Mouse (Mus musculus) spleen, adult 12 weeks (tissue): Measurements from ENCODE around the gene Ppp1r12c.

Source experiments
- DNase-seq: peaks from one replicate; pipeline ENCODE4 v3.0.0; 2022; ENCODE audit warnings: low spot score

Ppp1r12c gene

DNA sequence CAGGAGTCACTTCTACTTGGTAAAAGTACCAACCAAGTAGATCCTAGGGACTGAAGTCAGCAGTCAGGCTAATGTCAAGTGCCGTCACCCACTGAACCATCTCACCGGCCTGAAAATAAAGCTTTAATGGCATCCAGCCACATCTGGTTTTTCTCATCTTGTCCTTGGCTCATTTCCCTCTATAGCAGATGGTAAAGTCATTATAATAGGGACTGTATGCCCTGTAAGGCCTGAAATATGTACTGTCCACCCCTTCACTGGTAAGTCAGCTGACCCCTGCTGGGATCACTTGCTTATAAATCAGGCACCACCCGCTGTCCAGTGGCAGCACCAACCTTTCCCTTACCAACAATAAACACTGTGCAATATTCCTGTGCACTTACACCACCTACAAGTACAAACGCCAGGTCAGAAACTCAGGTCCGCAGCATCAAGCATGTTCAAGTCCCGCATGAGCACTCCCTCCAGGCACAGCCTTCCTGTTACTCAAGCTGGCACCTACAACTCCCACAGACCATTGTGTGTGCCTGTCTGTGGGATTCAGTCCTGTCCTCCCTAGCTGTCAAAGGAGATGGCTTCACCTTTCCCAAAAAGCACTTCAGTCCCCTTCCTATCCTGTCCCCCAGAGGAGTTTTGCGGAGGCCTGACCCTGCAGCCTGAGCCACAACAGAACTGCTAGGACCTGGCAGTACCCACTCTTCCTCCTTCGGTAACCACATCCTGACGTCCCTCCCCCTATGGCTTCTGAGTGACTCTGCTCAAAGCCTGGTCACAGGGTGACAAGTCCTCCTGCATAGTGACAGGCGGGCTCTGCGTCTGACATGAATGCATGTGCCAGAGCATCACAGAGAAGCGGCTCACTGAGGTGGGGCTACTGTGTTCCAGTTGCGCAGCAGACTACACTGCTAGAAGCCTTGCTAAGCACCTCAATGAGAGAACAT lies 8.9 kb downstream of the Ppp1r12c start:
- DNase-seq, result no peak

DNA sequence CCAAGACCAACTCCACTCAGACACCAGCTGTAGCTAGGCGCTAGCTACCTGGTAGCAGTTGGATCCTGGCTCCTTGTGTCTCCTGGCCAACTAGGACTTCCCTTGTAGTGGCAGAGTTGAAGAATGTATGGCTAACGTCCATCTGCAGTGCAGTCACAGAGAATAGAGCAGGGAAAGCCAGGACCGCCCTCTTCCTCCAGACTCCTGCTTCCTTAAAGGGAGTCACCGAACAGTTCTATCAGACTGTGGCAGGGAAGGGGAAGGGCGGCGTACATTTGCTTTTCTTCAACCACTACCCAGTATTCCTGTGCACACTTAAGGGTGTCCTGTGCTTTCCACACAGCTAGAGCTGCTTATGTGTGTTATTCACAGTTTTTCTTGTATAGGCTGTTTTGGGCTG lies 10.2 kb downstream of the Ppp1r12c start:
- no peak for DNase-seq

DNA sequence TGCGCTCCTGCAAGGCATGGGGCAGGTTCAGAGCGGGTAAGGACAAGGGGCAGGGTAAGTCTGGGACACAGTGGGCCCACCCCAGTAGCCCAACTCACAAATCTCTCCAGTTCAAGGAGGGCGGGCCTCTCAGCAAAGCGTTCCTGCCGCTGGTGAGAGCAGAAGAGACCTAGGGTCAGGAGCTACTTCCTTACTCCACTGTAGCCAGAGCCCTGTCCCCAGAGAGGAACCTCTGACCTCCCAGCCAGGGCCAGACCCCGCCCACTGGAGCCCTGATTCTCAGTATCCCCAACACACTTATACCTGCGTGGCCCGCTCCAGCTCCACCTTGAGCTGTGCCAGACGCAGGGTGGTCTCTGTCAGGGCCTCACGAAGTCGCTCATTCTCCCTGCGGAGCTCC lies 19.2 kb downstream of the Ppp1r12c start:
- DNase-seq, result no peak

DNA sequence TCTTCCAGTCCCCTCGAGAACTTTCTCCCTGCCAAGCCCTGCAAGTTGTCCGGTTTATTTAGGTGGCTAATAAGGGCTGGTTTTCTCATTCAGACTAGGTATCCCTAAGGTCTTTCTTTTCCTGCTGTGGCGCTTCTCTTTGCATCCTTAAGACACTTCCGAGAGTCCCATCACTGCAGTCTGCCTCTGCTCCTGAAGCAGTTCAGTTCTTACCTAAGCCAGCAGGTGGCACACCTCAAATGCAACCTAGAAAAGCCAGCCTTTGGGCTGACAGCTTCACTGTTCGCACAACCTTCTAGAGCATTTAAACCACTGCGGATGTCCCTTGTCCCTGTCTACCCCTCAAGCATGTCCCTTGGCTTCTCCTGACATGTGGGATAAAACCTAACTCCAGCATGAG lies 21.8 kb downstream of the Ppp1r12c start:
- DNase-seq, result no peak

DNA sequence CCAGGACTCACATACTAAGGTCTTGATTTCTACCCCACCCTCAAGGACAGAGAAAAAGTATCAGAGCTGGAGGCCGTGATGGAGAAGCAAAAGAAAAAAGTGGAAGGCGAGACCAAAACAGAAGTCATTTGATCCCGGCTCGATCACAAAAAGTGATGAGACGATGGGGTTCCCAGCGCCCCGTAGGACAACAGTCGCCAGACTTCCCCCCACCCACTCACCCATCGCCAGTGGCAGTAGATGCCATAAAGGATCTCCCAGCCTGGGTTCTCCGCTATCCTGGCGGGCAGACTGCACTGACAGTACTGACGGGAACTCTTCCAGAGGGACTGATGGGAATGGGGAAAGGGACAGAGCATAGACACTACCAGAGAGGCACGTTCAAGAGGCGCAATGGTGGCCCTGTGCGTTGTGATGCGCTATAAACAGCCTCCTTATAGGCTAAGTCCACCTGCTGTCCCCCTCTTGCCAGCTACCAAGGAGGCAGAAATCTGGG lies 22.6 kb downstream of the Ppp1r12c start:
- DNase-seq, result no peak

DNA sequence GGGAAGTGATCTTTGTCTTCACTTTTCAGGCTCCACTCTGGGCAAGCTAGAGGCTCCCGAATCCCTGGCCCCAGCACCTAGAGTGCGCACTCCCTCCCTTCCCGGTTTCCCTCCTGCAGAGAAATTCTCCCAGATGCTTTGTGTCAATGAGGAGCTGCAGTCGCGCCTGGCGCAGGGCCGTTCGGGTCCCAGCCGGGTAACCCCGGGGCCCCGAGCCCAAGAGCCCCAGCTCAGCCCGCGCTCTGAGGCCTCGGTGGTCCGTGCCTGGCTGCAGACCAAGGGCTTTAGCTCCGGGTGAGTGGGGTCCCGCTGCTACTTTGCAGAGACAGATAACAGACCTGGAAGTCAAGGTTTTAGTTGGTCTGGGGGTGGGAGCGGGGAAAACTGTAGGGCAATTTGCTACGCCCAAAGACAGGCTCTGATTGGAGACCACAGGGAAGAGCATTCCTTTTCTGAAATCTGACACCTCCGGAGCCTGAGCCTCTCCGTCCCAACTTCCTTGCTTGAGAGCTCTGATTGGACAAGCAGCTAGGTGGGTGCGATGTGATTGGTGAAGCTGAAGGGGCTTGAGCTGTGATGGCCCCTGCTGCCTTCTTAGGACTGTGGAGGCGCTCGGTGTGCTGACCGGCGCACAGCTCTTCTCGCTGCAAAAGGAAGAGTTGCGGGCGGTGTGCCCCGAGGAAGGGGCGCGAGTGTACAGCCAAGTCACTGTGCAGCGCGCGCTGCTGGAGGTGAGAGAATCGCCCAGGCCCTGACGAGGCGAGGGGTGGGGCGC lies 23.3 kb downstream of the Ppp1r12c start:
- no peak for DNase-seq

DNA sequence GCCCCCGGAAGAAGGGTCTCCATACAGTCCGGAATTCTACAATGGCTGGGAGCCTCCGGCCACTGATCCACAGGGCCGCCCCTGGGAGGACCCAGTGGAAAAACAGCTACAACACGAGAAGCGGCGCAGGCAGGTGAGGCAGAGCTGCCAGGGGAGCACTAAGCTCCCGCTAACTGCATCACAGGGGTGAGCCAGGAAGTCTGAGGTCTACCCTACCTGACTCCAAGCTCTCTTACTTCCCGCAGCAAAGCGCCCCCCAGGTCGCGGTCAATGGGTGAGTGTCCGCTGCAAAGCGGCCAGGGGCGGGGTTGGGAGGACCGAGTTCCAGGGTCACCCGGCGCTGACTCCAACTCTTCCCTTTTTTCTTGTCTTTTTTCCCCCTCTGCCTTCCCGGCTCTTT lies 27.5 kb downstream of the Ppp1r12c start:
- no peak for DNase-seq

DNA sequence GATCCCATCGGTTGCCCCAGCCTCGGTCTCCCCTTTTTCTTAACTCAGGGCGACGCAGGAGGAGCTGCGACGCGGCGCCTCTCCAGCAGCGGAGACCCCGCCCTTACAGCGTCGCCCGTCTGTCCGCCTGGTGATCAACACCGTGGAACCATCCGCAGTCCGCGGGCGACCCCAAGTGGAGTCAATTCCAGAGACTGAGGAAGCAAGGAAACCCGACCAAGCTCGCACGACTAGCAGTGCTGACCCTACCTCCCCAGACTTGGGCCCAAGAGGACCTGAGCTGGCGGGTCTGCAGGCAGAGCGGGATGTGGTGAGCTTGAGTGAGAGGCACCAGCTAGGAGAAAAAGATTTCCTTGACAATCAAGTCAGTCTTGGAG lies 30.3 kb downstream of the Ppp1r12c start:
- DNase-seq, result no peak

DNA sequence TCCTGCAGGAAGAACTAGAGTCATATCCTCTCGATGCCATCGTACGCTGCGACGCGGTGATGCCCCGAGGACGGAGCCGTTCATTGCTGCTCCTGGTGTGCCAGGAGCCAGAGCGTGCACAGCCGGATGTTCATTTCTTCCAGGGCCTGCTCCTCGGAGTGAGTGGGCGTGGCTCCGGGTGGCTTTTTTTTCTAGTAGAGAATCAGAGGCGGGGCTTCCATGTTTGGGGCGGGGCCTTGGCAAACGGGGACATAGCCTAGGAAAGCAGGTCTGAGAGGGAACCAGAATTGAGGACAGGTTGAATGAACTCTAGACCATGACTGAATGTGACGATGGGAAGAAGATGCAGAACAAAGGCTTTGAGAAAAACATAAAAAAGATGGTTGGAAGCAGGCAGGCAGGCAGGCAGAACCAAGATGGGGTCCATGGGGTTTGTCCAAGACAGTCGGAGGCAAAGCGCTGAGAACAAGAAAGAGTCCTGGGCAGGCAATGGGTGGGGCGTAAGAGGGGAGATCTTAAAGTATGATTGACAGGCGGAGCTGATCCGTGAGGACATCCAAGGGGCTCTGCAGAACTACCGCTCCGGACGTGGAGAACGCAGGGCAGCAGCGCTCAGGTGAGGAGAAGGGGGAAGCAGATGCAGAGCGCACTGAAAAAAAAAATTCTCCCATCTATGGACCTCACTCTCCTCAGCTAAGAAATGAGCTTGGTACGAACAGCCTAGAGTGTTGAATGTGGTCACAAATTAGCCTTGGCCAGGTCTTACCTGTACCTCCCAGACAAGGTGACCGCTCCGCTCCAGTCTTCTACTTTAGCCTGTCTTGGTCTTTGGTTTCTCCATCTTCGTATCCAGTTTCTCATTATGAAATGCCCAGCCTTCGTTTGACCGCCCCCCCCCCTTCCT lies 31.0 kb downstream of the Ppp1r12c start:
- no peak for DNase-seq

DNA sequence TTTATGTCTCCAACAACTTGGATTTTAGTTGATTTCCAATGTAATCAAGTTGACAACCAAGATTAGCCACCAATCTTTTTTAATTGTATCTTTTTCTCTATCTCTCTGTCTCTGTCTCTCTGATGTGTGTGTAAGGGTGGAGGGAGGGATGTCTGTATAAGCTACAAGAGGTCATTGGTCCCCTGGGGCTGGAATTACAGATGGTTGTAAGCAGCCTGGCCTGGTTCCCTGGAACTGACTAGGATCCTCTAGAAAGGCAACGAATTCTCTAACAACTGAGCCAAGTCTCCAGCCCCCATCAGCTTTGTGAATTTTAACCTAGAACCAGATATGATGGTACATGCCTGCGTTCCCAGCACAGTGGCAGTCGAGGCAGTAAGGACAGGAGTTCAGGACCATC lies 33.7 kb downstream of the Ppp1r12c start:
- no peak for DNase-seq

DNA sequence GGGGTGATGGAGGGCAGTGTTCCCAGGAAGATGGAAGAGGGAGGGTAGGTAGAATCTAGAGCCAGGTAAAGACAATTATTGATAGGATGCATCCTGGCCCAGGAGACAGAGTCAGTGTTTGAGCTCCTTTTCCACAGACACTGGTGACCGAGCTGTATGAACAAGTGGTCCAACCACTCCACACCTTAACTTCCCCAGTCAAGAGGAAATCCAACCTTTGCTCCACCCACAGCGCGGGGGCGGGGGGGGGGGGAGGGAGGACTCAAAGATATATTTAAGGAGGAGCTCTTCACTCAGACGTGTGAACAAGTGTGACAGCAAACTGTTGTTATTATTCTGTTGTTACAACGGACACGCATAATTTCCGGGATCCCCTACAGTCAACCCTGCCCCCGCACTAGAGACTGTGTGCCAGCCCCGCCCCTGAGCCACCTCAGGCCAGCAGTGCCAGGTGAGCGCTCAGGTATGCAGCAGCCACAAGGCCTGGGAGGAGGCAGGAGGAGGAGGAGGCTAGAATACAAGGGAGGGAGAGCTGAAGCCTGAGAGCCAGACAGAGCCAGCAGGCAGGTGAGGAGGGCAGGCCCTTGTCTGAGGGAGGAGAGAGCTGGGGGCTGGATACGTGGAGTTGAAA lies 37.2 kb downstream of the Ppp1r12c start:
- no peak for DNase-seq

DNA sequence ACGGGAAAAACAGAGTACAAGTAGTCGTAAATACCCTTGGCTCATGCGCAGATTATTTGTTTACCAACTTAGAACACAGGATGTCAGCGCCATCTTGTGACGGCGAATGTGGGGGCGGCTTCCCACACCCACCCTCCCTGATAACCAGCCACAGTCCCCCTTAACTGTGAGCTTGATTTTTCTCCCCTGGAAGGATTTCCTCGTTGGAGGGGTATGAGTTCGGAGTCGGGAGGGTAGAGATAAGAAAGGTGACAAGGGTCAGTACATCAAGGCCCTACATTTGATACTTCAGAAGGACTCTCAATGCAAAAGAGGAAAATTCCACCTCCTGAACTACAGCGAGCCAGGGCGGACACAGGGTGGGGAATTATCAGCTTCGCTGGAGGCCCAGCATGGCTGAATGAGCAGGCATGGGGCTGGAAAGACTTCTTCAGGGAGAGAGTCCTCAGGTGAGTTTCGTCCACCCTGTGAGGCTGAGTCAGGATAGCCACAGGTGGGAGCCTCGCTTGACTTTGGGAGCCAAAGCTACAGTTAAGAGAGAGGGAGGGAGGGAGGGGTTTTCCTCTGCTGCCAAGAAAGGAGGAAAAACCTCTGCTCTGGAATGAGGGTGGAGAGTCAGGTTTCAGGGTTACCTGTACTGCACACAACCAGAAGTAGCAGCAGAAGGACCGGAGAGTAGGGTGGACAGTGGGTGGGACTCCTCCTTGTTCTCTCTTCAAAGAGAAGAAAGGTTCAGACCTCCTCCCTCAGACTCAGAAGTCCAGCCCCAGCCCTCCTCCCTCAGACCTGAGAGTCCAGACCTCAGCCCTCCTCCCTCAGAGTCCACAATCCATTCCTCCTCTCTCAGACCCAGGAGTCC lies 40.7 kb downstream of the Ppp1r12c start, which contains the start of gene Eps8l1:
Gene Eps8l1 (plus strand): TSS at position 99 of the 859 bp plus-strand sequence.
- DNase-seq, result no peak

DNA sequence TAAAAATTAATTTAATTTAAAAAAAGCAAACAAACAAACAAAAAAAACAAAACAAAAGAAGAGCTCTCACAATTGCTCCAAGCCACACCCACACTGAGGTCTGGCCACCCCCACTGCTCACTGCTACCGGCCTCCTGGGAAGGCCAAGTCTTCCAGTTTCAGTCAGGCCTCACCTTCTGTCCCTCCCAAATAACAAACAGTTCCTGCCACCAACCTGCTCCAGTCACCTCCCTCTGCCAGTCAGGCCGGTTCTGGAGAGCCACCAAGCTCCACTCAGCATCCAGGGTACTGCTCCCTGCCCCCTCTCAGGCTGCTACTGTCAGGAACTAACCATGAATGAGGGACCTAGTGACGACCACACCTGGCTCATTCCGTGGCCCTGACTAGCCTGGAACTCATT lies 48.8 kb downstream of the Ppp1r12c start:
- DNase-seq, result no peak

DNA sequence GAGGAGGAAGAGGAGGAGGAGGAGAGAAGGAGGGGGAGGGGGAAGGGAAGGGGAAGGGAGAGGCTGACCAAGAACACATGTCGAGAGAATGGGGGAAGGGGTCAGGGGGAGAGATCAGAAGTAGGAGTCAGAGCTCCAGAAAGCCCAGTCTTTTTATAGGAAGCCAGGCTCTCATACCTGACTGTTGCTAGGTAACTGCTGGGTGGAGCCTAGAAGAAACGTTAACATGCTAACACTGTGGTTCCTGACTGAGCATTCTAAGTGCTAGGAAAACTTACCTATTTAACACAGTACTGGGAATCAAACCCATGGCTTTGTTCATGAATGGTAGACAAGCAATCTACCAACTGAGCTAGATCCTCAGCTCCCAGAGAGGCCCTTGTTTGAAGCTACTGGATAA lies 52.3 kb downstream of the Ppp1r12c start:
- DNase-seq, result no peak

DNA sequence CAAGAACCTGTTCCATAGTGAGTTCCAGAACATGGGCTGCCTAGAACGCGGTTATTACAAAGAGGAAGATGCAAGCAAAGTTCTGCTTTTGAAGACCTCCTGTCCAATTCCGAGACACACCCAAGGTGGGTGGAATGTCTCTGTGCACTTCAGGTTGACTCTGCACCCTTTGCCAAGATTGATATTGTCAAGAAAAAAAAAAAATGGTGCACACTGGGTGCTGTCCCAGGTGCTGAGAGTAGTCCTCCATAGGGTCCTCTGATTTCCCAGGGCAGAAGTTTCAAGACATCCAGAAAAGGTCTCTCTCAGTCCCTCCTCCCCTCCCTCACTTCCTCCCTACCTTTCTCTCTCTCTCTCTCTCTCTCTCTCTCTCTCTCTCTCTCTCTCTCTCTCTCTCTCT lies 53.0 kb downstream of the Ppp1r12c start:
- DNase-seq, result no peak

DNA sequence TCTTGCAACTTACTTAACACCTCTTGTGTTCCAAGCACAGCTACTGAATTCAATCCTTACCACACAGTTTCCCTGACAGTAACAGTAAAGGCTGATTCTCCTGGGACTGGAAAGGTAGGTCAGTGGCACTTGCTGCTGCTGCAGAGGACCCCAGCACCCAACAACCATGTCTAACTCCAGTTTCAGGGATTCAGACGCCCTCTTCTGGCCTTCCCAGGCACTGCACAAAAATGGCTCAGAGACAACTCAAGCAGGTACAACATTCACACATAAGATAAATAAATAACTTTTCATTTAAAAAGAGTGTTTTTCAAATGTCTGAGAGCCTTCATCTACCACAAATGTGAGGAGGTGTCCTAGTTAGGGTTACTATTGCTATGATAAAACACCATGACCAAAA lies 54.3 kb downstream of the Ppp1r12c start:
- DNase-seq, result no peak

DNA sequence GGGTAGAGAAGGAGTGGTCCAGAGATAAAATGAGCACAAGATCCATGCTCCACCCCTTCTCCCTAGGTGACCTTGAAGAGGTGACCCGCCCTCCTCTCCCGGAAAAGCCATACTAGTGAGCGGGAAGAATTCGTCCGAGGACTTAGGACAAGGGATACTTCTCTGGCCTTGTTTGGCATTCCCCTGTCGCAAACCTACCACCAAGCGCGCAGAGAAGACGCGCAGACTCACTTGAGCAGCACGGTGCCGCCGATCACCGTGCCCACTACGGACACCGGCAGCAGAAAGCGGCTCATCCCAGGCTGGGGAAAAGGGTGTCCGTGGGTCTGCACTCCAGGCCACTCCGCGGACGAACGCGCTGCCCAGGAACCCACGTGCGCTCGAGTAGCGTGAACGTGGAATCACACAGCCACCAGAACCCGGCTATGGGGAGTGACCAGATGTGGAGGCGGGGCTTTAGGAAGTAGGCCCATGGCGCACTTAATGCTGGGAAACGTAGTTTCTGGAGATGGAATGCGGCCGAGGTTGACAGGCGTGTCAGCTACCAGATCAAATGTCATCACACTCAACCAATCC lies 56.2 kb downstream of the Ppp1r12c start, which contains the start of gene Rdh13:
Gene Rdh13 (minus strand): TSS at position 434 of the 576 bp plus-strand sequence.
- DNase-seq, result peak; percentile 68

DNA sequence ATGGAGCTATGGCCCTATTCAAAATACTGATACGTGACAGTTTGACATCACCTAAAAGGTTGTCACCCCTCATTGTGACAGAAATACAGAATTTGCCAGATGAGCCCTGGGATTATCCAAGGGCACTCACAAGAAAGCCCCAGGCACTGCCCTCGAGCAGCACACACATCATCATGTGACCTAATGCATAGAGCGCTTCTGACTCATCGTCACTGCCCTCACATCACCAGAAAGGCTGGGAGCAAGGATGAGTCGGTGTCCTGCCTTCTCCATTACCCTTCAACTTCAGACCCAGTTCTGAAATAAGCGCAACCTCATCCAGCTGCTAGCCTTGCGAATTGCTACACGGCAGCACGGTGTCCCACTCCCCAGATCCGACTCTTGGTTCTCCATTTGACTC lies 60.9 kb downstream of the Ppp1r12c start:
- DNase-seq, result no peak

DNA sequence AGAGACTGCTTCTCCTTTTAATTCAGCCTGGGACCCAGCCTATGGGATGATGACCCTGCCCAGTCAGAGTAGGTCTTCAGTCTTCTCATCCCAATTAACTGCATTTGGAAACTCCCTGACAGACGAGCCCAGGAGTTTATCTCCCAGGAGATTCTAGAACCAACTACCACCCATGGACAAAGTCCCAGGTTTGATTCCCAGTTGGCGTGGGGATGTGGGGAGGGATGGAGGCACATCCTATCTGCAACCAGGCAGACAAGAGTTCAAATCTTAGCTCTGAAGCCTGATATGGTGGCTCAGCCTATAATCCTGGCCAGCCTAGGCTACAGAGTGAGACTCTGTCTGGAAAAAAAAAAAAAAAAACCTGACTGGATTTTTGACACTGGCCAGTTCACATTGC lies 63.8 kb downstream of the Ppp1r12c start:
- DNase-seq, result no peak

DNA sequence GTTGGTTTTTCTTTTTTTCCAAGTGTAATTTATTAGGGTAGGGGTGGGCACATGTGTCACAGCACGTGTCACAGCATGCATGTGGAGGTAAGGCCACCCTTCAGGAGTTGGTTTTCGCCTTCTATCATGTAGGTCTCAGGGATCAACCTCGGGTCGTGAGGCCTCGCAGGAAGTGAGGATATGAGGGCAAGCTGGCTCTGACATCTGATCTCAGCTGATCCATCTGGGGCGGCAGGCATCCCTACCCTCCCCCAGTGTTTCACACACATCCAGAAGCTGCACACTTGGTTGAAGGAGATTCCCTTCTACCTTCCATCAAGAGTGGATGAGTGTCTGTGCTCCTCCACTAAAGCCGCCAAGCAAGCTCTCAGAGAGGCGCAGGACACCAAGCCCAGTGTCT lies 69.5 kb downstream of the Ppp1r12c start:
- no peak for DNase-seq
